Mouse (Mus musculus): ENCODE measurements around the gene Tomm6. TPM values are rescaled to one million over a fixed set of nuclear protein-coding genes. Genes with fewer than 3 reads are reported as not detected.
A peak's percentile ranks its signal among the peaks of the same experiment; 100 is the strongest.

Gene Tomm6
- total RNA-seq, 1 experiment, result 54.7 TPM

- TF ChIP-seq ZNF384 (IDR thresholded peaks at IDR 0.05; ENCODE audit: low read depth, low read length) (no peak), ZC3H11A (IDR thresholded peaks at IDR 0.05; ENCODE audit: borderline replicate concordance, low read depth, low read length) (no peak), MAFK (IDR thresholded peaks at IDR 0.05; ENCODE audit: insufficient read depth, low read depth, low read length) (no peak), CHD2 (IDR thresholded peaks at IDR 0.05; ENCODE audit: low read depth, low read length) (no peak), HCFC1 (IDR thresholded peaks at IDR 0.05; ENCODE audit: borderline replicate concordance, insufficient read depth, low read length) (no peak)
- DNase-seq (ENCODE audit: low read depth, low spot score), result no peak
- Histone ChIP-seq H3K4me3 (ENCODE audit: insufficient read depth in 1 of 2, low read depth in 1 of 2, low read length in 2 of 2, poor library complexity in 1 of 2, severe bottlenecking in 1 of 2) (no peak overlapping the region), H3K9me3 (ENCODE audit: control insufficient read depth, insufficient read depth, low read depth, low read length) (no peaks in the 10 kb centered on the region), H3K27ac (ENCODE audit: insufficient read depth, low read depth, low read length, poor library complexity, severe bottlenecking) (no peak overlapping the region), H3K36me3 (ENCODE audit: control insufficient read depth, insufficient read depth, low read length, poor library complexity, severe bottlenecking) (no peaks in the 10 kb centered on the region), H3K4me1 (ENCODE audit: control insufficient read depth in 2 of 2, insufficient read depth in 2 of 2, low read length in 2 of 2, poor library complexity in 1 of 2) (peaks cover 3 to 4% of the 10 kb centered on the region in 2 experiments; a peak in 3 of 4 replicates), H3K9ac (ENCODE audit: insufficient read depth, low read depth, low read length, poor library complexity, severe bottlenecking) (no peak overlapping the region)
- in situ Hi-C loops (cut with MboI; ENCODE audit: low sequenced_read_pairs in 2 of 2, unreplicated experiment in 2 of 2), result no loop called here
Observed at GRCm38 (mm10) chr17:47651953-47652352, 36.2 kb downstream of the Tomm6 start.

GRCm38 (mm10) chr17:47648966-47649365 is 39.2 kb downstream of the Tomm6 start:
- no peaks in the 10 kb centered on the region for H3K36me3 ChIP-seq (ENCODE audit: control insufficient read depth, insufficient read depth, low read length, poor library complexity, severe bottlenecking)
- H3K4me3 ChIP-seq (ENCODE audit: insufficient read depth in 1 of 2, low read depth in 1 of 2, low read length in 2 of 2, poor library complexity in 1 of 2, severe bottlenecking in 1 of 2), result no peak overlapping the region
- H3K9me3 ChIP-seq (ENCODE audit: control insufficient read depth, insufficient read depth, low read depth, low read length), result no peaks in the 10 kb centered on the region
- TF ChIP-seq MAFK (IDR thresholded peaks at IDR 0.05; ENCODE audit: insufficient read depth, low read depth, low read length), result no peak
- TF ChIP-seq HCFC1 (IDR thresholded peaks at IDR 0.05; ENCODE audit: borderline replicate concordance, insufficient read depth, low read length), result no peak
- TF ChIP-seq ZC3H11A (IDR thresholded peaks at IDR 0.05; ENCODE audit: borderline replicate concordance, low read depth, low read length), result no peak
- TF ChIP-seq ZNF384 (IDR thresholded peaks at IDR 0.05; ENCODE audit: low read depth, low read length), result no peak
- TF ChIP-seq CHD2 (IDR thresholded peaks at IDR 0.05; ENCODE audit: low read depth, low read length), result no peak
- H3K4me1 ChIP-seq (ENCODE audit: control insufficient read depth in 2 of 2, insufficient read depth in 2 of 2, low read length in 2 of 2, poor library complexity in 1 of 2), result peaks cover 3% of the 10 kb centered on the region in 2 experiments; a peak in 1 of 4 replicates
- in situ Hi-C loops (cut with MboI; ENCODE audit: low sequenced_read_pairs in 2 of 2, unreplicated experiment in 2 of 2), result no loop called here
- H3K9ac ChIP-seq (ENCODE audit: insufficient read depth, low read depth, low read length, poor library complexity, severe bottlenecking), result no peak overlapping the region
- peak overlapping the region; percentile 27; the same call in 1 of the 2 replicates for H3K27ac ChIP-seq (ENCODE audit: insufficient read depth, low read depth, low read length, poor library complexity, severe bottlenecking)
- peak; percentile 56 for DNase-seq (ENCODE audit: low read depth, low spot score)

DNA sequence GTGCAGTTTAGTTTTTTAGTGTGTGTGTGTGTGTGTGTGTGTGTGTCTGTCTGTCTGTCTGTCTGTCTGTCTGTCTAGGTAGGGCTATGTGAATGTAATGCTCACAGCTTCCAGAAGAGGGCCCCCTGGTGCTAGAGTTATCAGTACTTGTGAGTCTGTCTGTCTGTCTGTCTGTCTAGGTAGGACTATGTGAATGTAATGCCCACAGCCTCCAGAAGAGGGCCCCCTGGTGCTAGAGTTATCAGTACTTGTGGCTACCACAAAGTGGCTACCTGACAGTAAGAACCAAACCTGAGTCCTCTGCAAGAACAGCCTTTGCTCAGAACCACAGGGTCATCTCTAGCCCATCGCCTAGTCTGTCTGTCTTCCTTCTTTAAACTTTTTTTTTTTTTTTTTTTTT is 41.5 kb downstream of the Tomm6 start:
- Histone ChIP-seq H3K36me3 (ENCODE audit: control insufficient read depth, insufficient read depth, low read length, poor library complexity, severe bottlenecking) (no peaks in the 10 kb centered on the region), H3K9ac (ENCODE audit: insufficient read depth, low read depth, low read length, poor library complexity, severe bottlenecking) (no peak overlapping the region), H3K4me3 (ENCODE audit: insufficient read depth in 1 of 2, low read depth in 1 of 2, low read length in 2 of 2, poor library complexity in 1 of 2, severe bottlenecking in 1 of 2) (no peak overlapping the region), H3K4me1 (ENCODE audit: control insufficient read depth in 2 of 2, insufficient read depth in 2 of 2, low read length in 2 of 2, poor library complexity in 1 of 2) (peaks cover 3% of the 10 kb centered on the region in 2 experiments; a peak in 1 of 4 replicates), H3K27ac (ENCODE audit: insufficient read depth, low read depth, low read length, poor library complexity, severe bottlenecking) (no peak overlapping the region), H3K9me3 (ENCODE audit: control insufficient read depth, insufficient read depth, low read depth, low read length) (no peaks in the 10 kb centered on the region)
- in situ Hi-C loops (cut with MboI; ENCODE audit: low sequenced_read_pairs in 2 of 2, unreplicated experiment in 2 of 2), result no loop called here
- TF ChIP-seq MAFK (IDR thresholded peaks at IDR 0.05; ENCODE audit: insufficient read depth, low read depth, low read length) (no peak), HCFC1 (IDR thresholded peaks at IDR 0.05; ENCODE audit: borderline replicate concordance, insufficient read depth, low read length) (no peak), ZNF384 (IDR thresholded peaks at IDR 0.05; ENCODE audit: low read depth, low read length) (peak; percentile 94), CHD2 (IDR thresholded peaks at IDR 0.05; ENCODE audit: low read depth, low read length) (no peak), ZC3H11A (IDR thresholded peaks at IDR 0.05; ENCODE audit: borderline replicate concordance, low read depth, low read length) (peak; percentile 46; the same call in 1 of the 2 replicates)
- DNase-seq (ENCODE audit: low read depth, low spot score), result peak; percentile 93

DNA sequence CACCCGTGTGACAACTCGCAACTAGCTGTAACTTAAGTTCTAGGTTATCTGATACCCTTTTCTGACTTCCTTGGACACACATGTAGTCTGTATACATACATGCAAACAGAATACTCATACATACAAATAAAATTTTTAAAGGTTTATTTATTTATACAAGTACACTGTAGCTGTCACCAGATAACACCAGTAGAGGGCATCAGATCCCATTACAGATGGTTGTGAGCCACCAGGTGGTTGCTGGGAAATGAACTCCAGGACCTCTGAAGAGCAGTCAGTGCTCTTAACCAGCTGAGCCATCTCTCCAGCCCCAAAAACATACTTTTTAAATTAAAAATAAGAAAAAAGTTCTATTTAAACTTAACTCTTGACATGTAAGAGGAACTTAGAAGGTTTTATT is 45.2 kb downstream of the Tomm6 start:
- no peak overlapping the region for H3K9ac ChIP-seq (ENCODE audit: insufficient read depth, low read depth, low read length, poor library complexity, severe bottlenecking)

More for the DNA sequence above, 45.2 kb downstream of the Tomm6 start:
- no peak overlapping the region for H3K27ac ChIP-seq (ENCODE audit: insufficient read depth, low read depth, low read length, poor library complexity, severe bottlenecking)
- no peak for DNase-seq (ENCODE audit: low read depth, low spot score)
- H3K4me1 ChIP-seq (ENCODE audit: control insufficient read depth in 2 of 2, insufficient read depth in 2 of 2, low read length in 2 of 2, poor library complexity in 1 of 2), result 0 out of 4 replicates have a peak, but pooled peaks cover 0 to 3% of the 10 kb centered on the region in 2 experiments
- H3K9me3 ChIP-seq (ENCODE audit: control insufficient read depth, insufficient read depth, low read depth, low read length), result no peaks in the 10 kb centered on the region
- no peaks in the 10 kb centered on the region for H3K36me3 ChIP-seq (ENCODE audit: control insufficient read depth, insufficient read depth, low read length, poor library complexity, severe bottlenecking)
- TF ChIP-seq MAFK (IDR thresholded peaks at IDR 0.05; ENCODE audit: insufficient read depth, low read depth, low read length), result no peak
- no peak for TF ChIP-seq ZC3H11A (IDR thresholded peaks at IDR 0.05; ENCODE audit: borderline replicate concordance, low read depth, low read length)
- no peak for TF ChIP-seq CHD2 (IDR thresholded peaks at IDR 0.05; ENCODE audit: low read depth, low read length)
- no peak for TF ChIP-seq ZNF384 (IDR thresholded peaks at IDR 0.05; ENCODE audit: low read depth, low read length)
- TF ChIP-seq HCFC1 (IDR thresholded peaks at IDR 0.05; ENCODE audit: borderline replicate concordance, insufficient read depth, low read length), result no peak
- in situ Hi-C loops (cut with MboI; ENCODE audit: low sequenced_read_pairs in 2 of 2, unreplicated experiment in 2 of 2), result no loop called here
- H3K4me3 ChIP-seq (ENCODE audit: insufficient read depth in 1 of 2, low read depth in 1 of 2, low read length in 2 of 2, poor library complexity in 1 of 2, severe bottlenecking in 1 of 2), result no peak overlapping the region

Other genes starting within 250 kb of the Tomm6 start
- gene Taf8, start 186.1 kb downstream of the Tomm6 start, total RNA-seq (2012; rRNA removed), result 40.0 and 58.6 TPM in 2 replicates
- 125 and 131 TPM in 2 replicates for gene Ccnd3, start 183.3 kb downstream of the Tomm6 start, total RNA-seq (2012; rRNA removed)
- gene Bysl, start 76.9 kb downstream of the Tomm6 start, total RNA-seq (2012; rRNA removed), result 51.5 and 51.8 TPM in 2 replicates
- gene Med20, start 76.8 kb downstream of the Tomm6 start, total RNA-seq (2012; rRNA removed), result 43.4 and 46.1 TPM in 2 replicates
- 4.9 and 5.4 TPM in 2 replicates for gene Gm20517, start 76.8 kb downstream of the Tomm6 start, total RNA-seq (2012; rRNA removed)
- gene Usp49, start 57.7 kb downstream of the Tomm6 start, total RNA-seq (2012; rRNA removed), result 10.0 and 15.5 TPM in 2 replicates
- 8.4 and 15.9 TPM in 2 replicates for gene Frs3, start 644 bp upstream of the Tomm6 start, total RNA-seq (2012; rRNA removed)
- 0.36 and 0.37 TPM in 2 replicates for gene Gm21981, start 6.1 kb upstream of the Tomm6 start, total RNA-seq (2012; rRNA removed)
- gene Prickle4, start 6.3 kb upstream of the Tomm6 start, total RNA-seq (2012; rRNA removed), result 0.71 and 1.7 TPM in 2 replicates
- gene Pgc, start 38.5 kb upstream of the Tomm6 start, total RNA-seq (2012; rRNA removed), result 1.7 and 3.7 TPM in 2 replicates
- 21.0 and 33.0 TPM in 2 replicates for gene Tfeb, start 48.6 kb upstream of the Tomm6 start, total RNA-seq (2012; rRNA removed)
- 15.6 and 25.0 TPM in 2 replicates for gene Mdfi, start 146.3 kb upstream of the Tomm6 start, total RNA-seq (2012; rRNA removed)
- 25.2 and 42.4 TPM in 2 replicates for gene Foxp4, start 236.3 kb upstream of the Tomm6 start, total RNA-seq (2012; rRNA removed)